Mouse (Mus musculus): ENCODE measurements at regions not wholly inside any gene's neighbourhood (a gene's known extent, or its start where the extent isn't known, plus 50 kb on each side); places are given as distances from the start of the nearest gene placed in this dataset.

DNA sequence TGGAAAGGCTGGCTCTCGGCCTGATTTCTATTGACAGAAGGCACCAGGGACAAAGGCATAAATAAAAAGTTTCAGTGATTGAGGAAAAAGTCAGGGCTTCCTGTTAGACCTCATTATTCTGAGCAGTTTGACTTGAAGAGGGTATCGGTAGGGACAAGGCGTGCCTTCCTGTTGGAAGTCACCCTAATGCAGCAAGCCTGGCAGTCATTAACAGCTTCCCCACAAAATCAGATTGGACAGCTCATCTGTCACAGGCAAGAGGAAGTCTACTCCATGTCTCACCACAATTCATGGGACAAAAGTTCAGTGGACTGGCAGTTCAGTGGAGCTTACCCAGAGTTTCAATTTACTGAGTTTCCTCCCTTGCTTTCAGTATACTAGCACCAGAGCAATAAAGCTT is 715.5 kb downstream of the Fam181b start:
- TF ChIP-seq EP300 (IDR thresholded peaks at IDR 0.05; ENCODE audit: low read depth) (no peak), CTCF (IDR thresholded peaks at IDR 0.05; ENCODE audit: low read depth) (no peak)
- no peak for ATAC-seq (ENCODE audit: insufficient read depth, low read depth)
- H3K4me3 ChIP-seq (ENCODE audit: low read depth, low read length): no peak overlapping the region
- no peak overlapping the region for H3K27ac ChIP-seq (ENCODE audit: low read depth)
- no peak overlapping the region for H3K4me2 ChIP-seq (ENCODE audit: low read depth, low read length)
- H3K9me3 ChIP-seq (replicated peaks; ENCODE audit: control insufficient read depth, low read length): no peaks in the 10 kb centered on the region
- no peaks in the 10 kb centered on the region for H3K36me3 ChIP-seq (replicated peaks; ENCODE audit: control insufficient read depth, insufficient read depth, low read length)
- WGBS: 39% methylated on average over 3 of the region's 3 CpGs
- peak; percentile 5 for DNase-seq (ENCODE audit: low spot score)
- H3K9ac ChIP-seq (replicated peaks; ENCODE audit: low read depth, low read length): no peak overlapping the region
- H3K4me1 ChIP-seq (ENCODE audit: control insufficient read depth, insufficient read depth): no peaks in the 10 kb centered on the region
- H3K27me3 ChIP-seq (ENCODE audit: control insufficient read depth, insufficient read depth, low read length): no peaks in the 10 kb centered on the region

DNA sequence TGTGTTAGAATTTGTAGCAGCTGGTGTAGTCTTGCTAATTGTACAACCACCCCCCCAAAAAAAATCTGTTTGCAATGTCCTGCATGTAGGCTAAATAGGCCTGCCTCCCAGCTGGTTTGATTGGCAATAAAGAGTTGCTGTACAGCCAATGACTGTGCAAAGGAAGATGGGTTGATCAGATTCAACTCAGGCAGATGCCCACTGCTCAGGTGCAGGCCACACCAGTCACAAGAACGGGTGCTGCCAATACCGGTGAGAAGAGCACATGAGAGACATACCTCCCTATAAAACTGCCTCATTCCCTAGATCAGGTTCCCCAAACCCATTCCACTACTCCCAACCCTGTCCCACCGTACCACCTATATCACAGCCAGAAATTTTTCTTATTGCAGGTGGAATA is 756.0 kb downstream of the Fam181b start:
- no peak overlapping the region for H3K4me2 ChIP-seq (ENCODE audit: low read depth, low read length)
- no peaks in the 10 kb centered on the region for H3K36me3 ChIP-seq (replicated peaks; ENCODE audit: control insufficient read depth, insufficient read depth, low read length)
- H3K4me3 ChIP-seq (ENCODE audit: low read depth, low read length): no peak overlapping the region
- TF ChIP-seq EP300 (IDR thresholded peaks at IDR 0.05; ENCODE audit: low read depth): no peak
- H3K9me3 ChIP-seq (replicated peaks; ENCODE audit: control insufficient read depth, low read length): no peaks in the 10 kb centered on the region
- H3K27me3 ChIP-seq (ENCODE audit: control insufficient read depth, insufficient read depth, low read length): no peaks in the 10 kb centered on the region
- 66% methylated on average over 3 of the region's 3 CpGs for WGBS
- H3K27ac ChIP-seq (ENCODE audit: low read depth): no peak overlapping the region
- ATAC-seq (ENCODE audit: insufficient read depth, low read depth): no peak
- H3K9ac ChIP-seq (replicated peaks; ENCODE audit: low read depth, low read length): no peak overlapping the region
- H3K4me1 ChIP-seq (ENCODE audit: control insufficient read depth, insufficient read depth): no peaks in the 10 kb centered on the region
- DNase-seq (ENCODE audit: low spot score): no peak

DNA sequence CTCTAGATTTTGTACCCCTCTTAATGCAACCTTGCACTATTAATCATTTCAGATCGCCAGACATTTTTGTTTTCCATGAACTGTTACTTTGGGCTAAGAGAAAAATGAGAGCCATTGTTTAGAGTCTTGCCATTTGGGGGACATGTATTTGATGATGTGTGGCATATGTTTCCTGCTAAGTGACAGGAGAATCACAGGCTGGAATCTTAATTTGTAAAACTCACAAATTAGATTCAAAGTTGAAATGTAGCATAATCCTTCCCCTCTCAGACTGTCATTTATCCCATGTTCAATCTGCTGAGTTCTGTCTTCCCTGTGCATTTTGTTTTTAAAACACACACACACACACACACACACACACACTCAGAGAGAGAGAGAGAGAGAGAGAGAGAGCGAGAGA is 756.5 kb downstream of the Fam181b start:
- ATAC-seq (ENCODE audit: insufficient read depth, low read depth) (no peak), DNase-seq (ENCODE audit: low spot score) (no peak)
- TF ChIP-seq CTCF (IDR thresholded peaks at IDR 0.05; ENCODE audit: low read depth): no peak
- no peak for TF ChIP-seq EP300 (IDR thresholded peaks at IDR 0.05; ENCODE audit: low read depth)
- Histone ChIP-seq H3K36me3 (replicated peaks; ENCODE audit: control insufficient read depth, insufficient read depth, low read length) (no peaks in the 10 kb centered on the region), H3K4me3 (ENCODE audit: low read depth, low read length) (no peak overlapping the region), H3K4me1 (ENCODE audit: control insufficient read depth, insufficient read depth) (no peaks in the 10 kb centered on the region), H3K9me3 (replicated peaks; ENCODE audit: control insufficient read depth, low read length) (no peaks in the 10 kb centered on the region), H3K27ac (ENCODE audit: low read depth) (no peak overlapping the region), H3K4me2 (ENCODE audit: low read depth, low read length) (no peak overlapping the region), H3K27me3 (ENCODE audit: control insufficient read depth, insufficient read depth, low read length) (no peaks in the 10 kb centered on the region), H3K9ac (replicated peaks; ENCODE audit: low read depth, low read length) (no peak overlapping the region)
- WGBS: 81% methylated on average over 2 of the region's 2 CpGs

DNA sequence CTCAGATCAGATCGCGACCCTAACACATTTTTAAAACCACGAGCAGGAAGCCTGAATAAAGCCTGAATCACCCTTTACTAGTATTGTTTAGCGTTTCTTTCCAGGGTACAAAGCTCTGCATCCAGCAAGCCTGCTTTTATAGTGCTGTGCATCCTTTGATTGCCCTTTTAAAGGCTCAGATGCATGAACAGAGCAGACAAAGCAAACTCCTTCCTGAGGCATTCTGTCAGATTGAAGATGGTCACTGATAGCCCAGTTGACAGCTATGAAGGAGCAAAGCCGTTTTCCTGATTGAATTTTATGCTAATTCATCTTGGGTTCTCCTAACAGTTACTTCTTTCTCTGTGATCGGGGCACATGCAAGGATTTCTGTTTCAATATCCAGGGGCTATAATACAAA is 775.4 kb downstream of the Fam181b start:
- H3K4me2 ChIP-seq (ENCODE audit: low read depth, low read length): no peak overlapping the region
- no peak overlapping the region for H3K4me3 ChIP-seq (ENCODE audit: low read depth, low read length)
- TF ChIP-seq EP300 (IDR thresholded peaks at IDR 0.05; ENCODE audit: low read depth): no peak
- no peak for TF ChIP-seq CTCF (IDR thresholded peaks at IDR 0.05; ENCODE audit: low read depth)
- no peak overlapping the region for H3K27ac ChIP-seq (ENCODE audit: low read depth)
- no peak overlapping the region for H3K9ac ChIP-seq (replicated peaks; ENCODE audit: low read depth, low read length)
- no peaks in the 10 kb centered on the region for H3K36me3 ChIP-seq (replicated peaks; ENCODE audit: control insufficient read depth, insufficient read depth, low read length)
- 59% methylated on average over 6 of the region's 6 CpGs for WGBS
- no peak for DNase-seq (ENCODE audit: low spot score)
- ATAC-seq (ENCODE audit: insufficient read depth, low read depth): no peak
- H3K9me3 ChIP-seq (replicated peaks; ENCODE audit: control insufficient read depth, low read length): no peaks in the 10 kb centered on the region
- no peaks in the 10 kb centered on the region for H3K4me1 ChIP-seq (ENCODE audit: control insufficient read depth, insufficient read depth)
- no peaks in the 10 kb centered on the region for H3K27me3 ChIP-seq (ENCODE audit: control insufficient read depth, insufficient read depth, low read length)

DNA sequence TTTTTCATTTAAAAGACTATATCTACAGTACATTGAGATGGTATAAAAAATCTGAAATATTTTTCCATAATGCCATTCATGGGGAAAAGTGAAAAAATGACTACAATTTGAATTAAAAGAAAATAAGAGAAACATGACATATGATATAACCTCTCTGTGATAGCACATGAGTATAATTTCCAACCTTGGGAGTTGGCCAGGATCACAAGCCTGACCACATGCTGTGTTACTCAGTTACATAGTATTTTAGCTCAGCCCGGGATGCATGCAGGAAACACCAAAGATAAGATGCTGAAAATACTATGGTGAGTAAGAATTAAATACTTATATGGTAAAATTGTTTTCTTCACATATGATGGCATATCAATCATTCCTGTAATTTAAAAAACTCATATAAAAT is 814.0 kb downstream of the Fam181b start:
- H3K27me3 ChIP-seq (ENCODE audit: control insufficient read depth, insufficient read depth, low read length): no peaks in the 10 kb centered on the region
- no peak overlapping the region for H3K9ac ChIP-seq (replicated peaks; ENCODE audit: low read depth, low read length)
- no peaks in the 10 kb centered on the region for H3K36me3 ChIP-seq (replicated peaks; ENCODE audit: control insufficient read depth, insufficient read depth, low read length)
- DNase-seq (ENCODE audit: low spot score) (no peak), ATAC-seq (ENCODE audit: insufficient read depth, low read depth) (no peak)
- no peaks in the 10 kb centered on the region for H3K9me3 ChIP-seq (replicated peaks; ENCODE audit: control insufficient read depth, low read length)
- no peak overlapping the region for H3K4me2 ChIP-seq (ENCODE audit: low read depth, low read length)
- H3K27ac ChIP-seq (ENCODE audit: low read depth): no peak overlapping the region
- TF ChIP-seq EP300 (IDR thresholded peaks at IDR 0.05; ENCODE audit: low read depth): no peak
- TF ChIP-seq CTCF (IDR thresholded peaks at IDR 0.05; ENCODE audit: low read depth): no peak
- WGBS: 33% methylated on average over 1 of the region's 1 CpGs
- no peaks in the 10 kb centered on the region for H3K4me1 ChIP-seq (ENCODE audit: control insufficient read depth, insufficient read depth)
- H3K4me3 ChIP-seq (ENCODE audit: low read depth, low read length): no peak overlapping the region

DNA sequence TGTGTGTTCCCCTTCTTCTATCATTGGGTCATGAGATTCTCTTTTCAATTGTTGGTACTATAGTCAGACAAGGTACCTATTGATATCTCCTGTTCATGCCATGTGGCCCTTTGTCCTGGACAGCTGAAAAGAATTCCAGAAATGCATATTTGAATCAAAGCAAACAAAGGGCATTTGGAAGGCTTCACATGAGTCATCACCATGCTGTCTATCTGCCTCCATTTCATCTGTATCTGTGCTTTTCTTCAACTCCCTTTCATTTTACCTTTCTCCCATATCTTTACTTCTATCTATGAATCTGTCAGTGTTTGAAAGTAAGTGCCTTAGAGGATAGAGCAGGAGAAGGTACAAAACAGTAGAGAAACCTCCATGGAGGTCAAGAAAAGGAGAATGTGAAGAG is 817.3 kb downstream of the Fam181b start:
- no peak overlapping the region for H3K4me2 ChIP-seq (ENCODE audit: low read depth, low read length)
- no peaks in the 10 kb centered on the region for H3K27me3 ChIP-seq (ENCODE audit: control insufficient read depth, insufficient read depth, low read length)
- H3K4me1 ChIP-seq (ENCODE audit: control insufficient read depth, insufficient read depth): no peaks in the 10 kb centered on the region
- H3K9ac ChIP-seq (replicated peaks; ENCODE audit: low read depth, low read length): no peak overlapping the region
- no peak for DNase-seq (ENCODE audit: low spot score)
- TF ChIP-seq CTCF (IDR thresholded peaks at IDR 0.05; ENCODE audit: low read depth) (no peak), EP300 (IDR thresholded peaks at IDR 0.05; ENCODE audit: low read depth) (no peak)
- H3K4me3 ChIP-seq (ENCODE audit: low read depth, low read length): no peak overlapping the region
- no peak for ATAC-seq (ENCODE audit: insufficient read depth, low read depth)
- H3K27ac ChIP-seq (ENCODE audit: low read depth): no peak overlapping the region
- H3K9me3 ChIP-seq (replicated peaks; ENCODE audit: control insufficient read depth, low read length): no peaks in the 10 kb centered on the region
- H3K36me3 ChIP-seq (replicated peaks; ENCODE audit: control insufficient read depth, insufficient read depth, low read length): no peaks in the 10 kb centered on the region
